Comparison of ENCODE assay signal across 8 mouse cellular contexts in genomic region chr3:79286031-79286375, GRCm38 (mm10). TPM values are rescaled to one million over a fixed set of nuclear protein-coding genes. Genes with fewer than 3 reads are reported as not detected.
A peak's percentile ranks its signal among the peaks of the same experiment; 100 is the strongest.
DNase-seq lines count a peak whose midpoint lies in the region; ATAC-seq lines count a peak whose summit lies in the region.

No protein-coding gene starts in this region.

- under 1% methylated on average over 10 of the region's 10 CpGs for WGBS in heart, embryonic 11.5 days (ENCODE audit: insufficient replicate concordance)
- WGBS in liver, embryonic 12.5 days (ENCODE audit: insufficient replicate concordance): 4% methylated on average over 10 of the region's 10 CpGs
- 0% methylated on average over 10 of the region's 10 CpGs for WGBS in stomach, embryonic 14.5 days

- peak overlapping the region; percentile 94 for H3K9ac ChIP-seq in heart, embryonic 11.5 days (ENCODE audit: low read depth, low read length)
- H3K9ac ChIP-seq in liver, embryonic 12.5 days: peak overlapping the region; percentile 79
- H3K9ac ChIP-seq in stomach, embryonic 14.5 days (replicated peaks; ENCODE audit: low read depth, low read length): peak overlapping the region; percentile 85

- H3K4me3 ChIP-seq in heart, embryonic 11.5 days (ENCODE audit: low read depth, low read length): peak overlapping the region; percentile 85
- H3K4me3 ChIP-seq in liver, embryonic 12.5 days: peak overlapping the region; percentile 80
- H3K4me3 ChIP-seq in stomach, embryonic 14.5 days (ENCODE audit: low read depth, low read length): peak overlapping the region; percentile 94

- H3K27me3 ChIP-seq in heart, embryonic 11.5 days (ENCODE audit: control insufficient read depth, insufficient read depth, low read length): no peaks in the 10 kb centered on the region
- H3K27me3 ChIP-seq in liver, embryonic 12.5 days (replicated peaks): peaks cover 59% of the 10 kb centered on the region
- H3K27me3 ChIP-seq in stomach, embryonic 14.5 days (ENCODE audit: control insufficient read depth, insufficient read depth, low read length): no peaks in the 10 kb centered on the region

- H3K4me1 ChIP-seq in heart, embryonic 11.5 days (ENCODE audit: control insufficient read depth, insufficient read depth, low read length): peaks cover 21% of the 10 kb centered on the region
- H3K4me1 ChIP-seq in liver, embryonic 12.5 days: peaks cover 25% of the 10 kb centered on the region
- peaks cover 24% of the 10 kb centered on the region for H3K4me1 ChIP-seq in stomach, embryonic 14.5 days (ENCODE audit: control insufficient read depth, insufficient read depth, low read length)

- peak; percentile 50 for DNase-seq in cerebellum, adult 8-10 months
- no peak for DNase-seq in cerebellum, adult 18-20 months
- DNase-seq in right cerebral cortex, adult 18-20 months: peak; percentile 15
- DNase-seq in right cerebral cortex, postnatal 25 days: no peak
- DNase-seq in gastrocnemius, postnatal 4 days (ENCODE audit: low spot score in 2 of 2): no peak

- peak overlapping the region; percentile 83 for H3K4me2 ChIP-seq in heart, embryonic 11.5 days
- peak overlapping the region; percentile 97 for H3K4me2 ChIP-seq in liver, embryonic 12.5 days
- H3K4me2 ChIP-seq in stomach, embryonic 14.5 days (replicated peaks; ENCODE audit: low read depth, low read length): peak overlapping the region; percentile 76

- no peaks in the 10 kb centered on the region for H3K9me3 ChIP-seq in heart, embryonic 11.5 days (replicated peaks; ENCODE audit: control insufficient read depth, low read length)
- H3K9me3 ChIP-seq in liver, embryonic 12.5 days (replicated peaks): no peaks in the 10 kb centered on the region
- no peaks in the 10 kb centered on the region for H3K9me3 ChIP-seq in stomach, embryonic 14.5 days (ENCODE audit: control insufficient read depth, low read depth, low read length)

- no peaks in the 10 kb centered on the region for H3K36me3 ChIP-seq in heart, embryonic 11.5 days (ENCODE audit: control insufficient read depth, insufficient read depth, low read length)
- no peaks in the 10 kb centered on the region for H3K36me3 ChIP-seq in liver, embryonic 12.5 days
- H3K36me3 ChIP-seq in stomach, embryonic 14.5 days (ENCODE audit: control insufficient read depth, insufficient read depth, low read length): no peaks in the 10 kb centered on the region

- ATAC-seq in heart, embryonic 11.5 days (replicated peaks; ENCODE audit: insufficient number of reproducible peaks, low FRiP score, low TSS enrichment): 0 out of 2 replicates have a peak, but pooled peaks have one; percentile 0
- ATAC-seq in liver, embryonic 12.5 days: no peak
- no peak for ATAC-seq in stomach, embryonic 14.5 days (ENCODE audit: insufficient number of reproducible peaks, insufficient read depth, low FRiP score, low read depth)

- peak overlapping the region; percentile 99 for H3K27ac ChIP-seq in heart, embryonic 11.5 days (ENCODE audit: low read depth, low read length)
- no peak overlapping the region for H3K27ac ChIP-seq in liver, embryonic 12.5 days
- H3K27ac ChIP-seq in stomach, embryonic 14.5 days (ENCODE audit: low read length): peak overlapping the region; percentile 97

RNA-seq across cellular contexts. Expression of gene Rapgef2, which starts 0.3 kb away (rescaled TPM):
- 5.4 and 5.9 TPM in 2 replicates for polyA plus RNA-seq in heart, embryonic 11.5 days (2014; fragmentation: Nextera tagmentation; extraction: Ambion mirVana)
- polyA plus RNA-seq in liver, embryonic 12.5 days (2016; fragmentation: Nextera tagmentation; extraction: Ambion mirVana): 2.1 and 2.2 TPM in 2 replicates
- polyA plus RNA-seq in stomach, embryonic 14.5 days (2014; fragmentation: Nextera tagmentation; extraction: Ambion mirVana): 8.6 and 10.7 TPM in 2 replicates
- 10 to 100 TPM; 33.8 to 37.3 TPM for total RNA-seq in gastrocnemius, postnatal 4 days (2021)

RNA-seq across cellular contexts. Expression of gene Gm17359, which starts 50.5 kb away (rescaled TPM):
- not detected in 2 replicates for polyA plus RNA-seq in heart, embryonic 11.5 days (2014; fragmentation: Nextera tagmentation; extraction: Ambion mirVana)
- polyA plus RNA-seq in liver, embryonic 12.5 days (2016; fragmentation: Nextera tagmentation; extraction: Ambion mirVana): not detected in 2 replicates
- not detected in 2 replicates for polyA plus RNA-seq in stomach, embryonic 14.5 days (2014; fragmentation: Nextera tagmentation; extraction: Ambion mirVana)
- total RNA-seq in gastrocnemius, postnatal 4 days (2021): not detected

Comparison
In these comparisons a context has a peak if more than half of its experiments do, and no peak if none do; other contexts are left out.
1. DNase-seq: peak in cerebellum, adult 8-10 months (single experiment) and right cerebral cortex, adult 18-20 months (single experiment); none in cerebellum, adult 18-20 months (0 of 2), right cerebral cortex, postnatal 25 days (single experiment) and gastrocnemius, postnatal 4 days (0 of 2).
2. Peak in every context shown above with its lines, with median percentiles within 50 percentile points of each other: H3K4me2 ChIP-seq, H3K4me3 ChIP-seq and H3K9ac ChIP-seq.